Mouse (Mus musculus) kidney, postnatal 10 days (tissue): ENCODE measurements at regions not wholly inside any gene's neighbourhood (a gene's known extent, or its start where the extent isn't known, plus 50 kb on each side); places are given as distances from the start of the nearest gene placed in this dataset.
A peak's percentile ranks its signal among the peaks of the same experiment; 100 is the strongest.

Experiments
- DNase-seq: peaks from one replicate; pipeline ENCODE4 v3.0.0; 2021; ENCODE audit warnings: mixed read lengths

GRCm38 (mm10) chr1:157964461-157964860 is 391.7 kb downstream of the Brinp2 start:
- DNase-seq, result no peak

GRCm38 (mm10) chr1:157969635-157970111 is 386.5 kb downstream of the Brinp2 start:
- DNase-seq, result no peak

GRCm38 (mm10) chr1:157973373-157974232 is 382.5 kb downstream of the Brinp2 start:
- DNase-seq, result no peak

GRCm38 (mm10) chr1:157974656-157975055 is 381.5 kb downstream of the Brinp2 start:
- no peak for DNase-seq

- DNase-seq, result peak; percentile 67
Measured at GRCm38 (mm10) chr1:158019161-158019560, 337.0 kb downstream of the Brinp2 start.

GRCm38 (mm10) chr1:158039756-158040155 is 316.4 kb downstream of the Brinp2 start:
- DNase-seq, result no peak

- DNase-seq, result no peak
Measured at GRCm38 (mm10) chr1:158040334-158040733, 315.8 kb downstream of the Brinp2 start.

- DNase-seq, result no peak
Measured at GRCm38 (mm10) chr1:158052644-158053043, 303.5 kb downstream of the Brinp2 start.

- no peak for DNase-seq
Measured at GRCm38 (mm10) chr1:158054961-158055360, 301.2 kb downstream of the Brinp2 start.

GRCm38 (mm10) chr1:158056994-158057630 is 299.0 kb downstream of the Brinp2 start:
- no peak for DNase-seq

GRCm38 (mm10) chr1:158057789-158058188 is 298.3 kb downstream of the Brinp2 start:
- no peak for DNase-seq

- DNase-seq, result no peak
Measured at GRCm38 (mm10) chr1:158061995-158062394, 294.1 kb downstream of the Brinp2 start.

- DNase-seq, result no peak
Measured at GRCm38 (mm10) chr1:158082181-158082580, 273.9 kb downstream of the Brinp2 start.

- DNase-seq, result no peak
Measured at GRCm38 (mm10) chr1:158085856-158086255, 270.3 kb downstream of the Brinp2 start.

GRCm38 (mm10) chr1:158097500-158097899 is 258.6 kb downstream of the Brinp2 start:
- no peak for DNase-seq

- DNase-seq, result no peak
Measured at GRCm38 (mm10) chr1:158119708-158120107, 236.4 kb downstream of the Brinp2 start.

- DNase-seq, result no peak
Measured at GRCm38 (mm10) chr1:158124902-158125301, 231.2 kb downstream of the Brinp2 start.

GRCm38 (mm10) chr1:158126272-158126671 is 229.9 kb downstream of the Brinp2 start:
- DNase-seq, result no peak

GRCm38 (mm10) chr1:158129243-158129770 is 226.8 kb downstream of the Brinp2 start:
- DNase-seq, result no peak

GRCm38 (mm10) chr1:158147525-158147924 is 208.6 kb downstream of the Brinp2 start:
- peak; percentile 13 for DNase-seq

- no peak for DNase-seq
Measured at GRCm38 (mm10) chr1:158148035-158148434, 208.1 kb downstream of the Brinp2 start.

- DNase-seq, result no peak
Measured at GRCm38 (mm10) chr1:158161111-158161510, 195.0 kb downstream of the Brinp2 start.

- DNase-seq, result no peak
Measured at GRCm38 (mm10) chr1:158161533-158161932, 194.6 kb downstream of the Brinp2 start.

- DNase-seq, result no peak
Measured at GRCm38 (mm10) chr1:158163411-158163810, 192.7 kb downstream of the Brinp2 start.
